Mouse (Mus musculus) MEL (cell line): ENCODE data around the gene Sox5.

Source experiments
- CTCF ChIP-seq, 3 experiments: IDR thresholded peaks in 2 of 3; conservative IDR thresholded peaks in 1 of 3; 2 replicates each; pipeline ENCODE4 v1.5.1; 2011 to 2012; ENCODE audit warnings: low read length in 3 of 3, low read depth in 2 of 3, mild to moderate bottlenecking in 2 of 3, improper control_type of control experiment in 1 of 3, inconsistent platforms in 1 of 3, mixed read lengths in 1 of 3, moderate library complexity in 1 of 3; ENCODE audit not compliant: control insufficient read depth in 1 of 3, insufficient read depth in 1 of 3, poor library complexity in 1 of 3, severe bottlenecking in 1 of 3
- ETS1 ChIP-seq: IDR thresholded peaks from 2 replicates; pipeline ENCODE4 v1.6.1; 2012; ENCODE audit warnings: low read depth, mild to moderate bottlenecking, inconsistent platforms, low read length, improper control_type of control experiment, moderate library complexity
- GABPA ChIP-seq: IDR thresholded peaks from 2 replicates; pipeline ENCODE4 v1.6.1; 2012; ENCODE audit warnings: low read depth, mild to moderate bottlenecking, inconsistent platforms, low read length, improper control_type of control experiment, moderate library complexity
- MAX ChIP-seq: IDR thresholded peaks from 2 replicates; pipeline ENCODE4 v1.6.1; 2011; ENCODE audit warnings: low read length, improper control_type of control experiment
- MAZ ChIP-seq: IDR thresholded peaks from 2 replicates; pipeline ENCODE4 v1.6.1; 2012; ENCODE audit warnings: low read depth, mild to moderate bottlenecking, inconsistent platforms, low read length, improper control_type of control experiment
- NELFE ChIP-seq: IDR thresholded peaks from 2 replicates; pipeline ENCODE4 v1.6.1; 2011; ENCODE audit warnings: low read depth, low read length, improper control_type of control experiment
- RCOR1 ChIP-seq: IDR thresholded peaks from 2 replicates; pipeline ENCODE4 v1.6.1; 2012; ENCODE audit warnings: low read depth, mild to moderate bottlenecking, inconsistent platforms, low read length, improper control_type of control experiment
- TAL1 ChIP-seq: IDR thresholded peaks from 2 replicates; pipeline ENCODE4 v1.6.1; 2012; ENCODE audit warnings: mild to moderate bottlenecking, inconsistent platforms, low read length, moderate library complexity, mixed read lengths
- TCF12 ChIP-seq: IDR thresholded peaks from 2 replicates; pipeline ENCODE4 v1.6.1; 2014; ENCODE audit warnings: low read depth, mild to moderate bottlenecking, inconsistent platforms, low read length, improper control_type of control experiment, moderate library complexity
- USF1 ChIP-seq: IDR thresholded peaks from 2 replicates; pipeline ENCODE4 v1.6.1; 2014; ENCODE audit warnings: low read depth, mild to moderate bottlenecking, inconsistent platforms, low read length, improper control_type of control experiment, moderate library complexity

- TF ChIP-seq MAX = no peak
- TF ChIP-seq CTCF (IDR thresholded peaks at IDR 0.05 in 2 of 3, conservative IDR thresholded peaks at IDR 0.05 in 1 of 3; ENCODE audit: control insufficient read depth in 1 of 3, insufficient read depth in 1 of 3, low read depth in 2 of 3, low read length in 3 of 3, poor library complexity in 1 of 3, severe bottlenecking in 1 of 3) = no peak
- no peak for TF ChIP-seq NELFE
- no peak for TF ChIP-seq MAZ
- TF ChIP-seq TCF12 = no peak
- no peak for TF ChIP-seq GABPA
- no peak for TF ChIP-seq TAL1
- TF ChIP-seq RCOR1 = no peak
- TF ChIP-seq ETS1 = no peak
- TF ChIP-seq USF1 = no peak
Measured at GRCm38 (mm10) chr6:144504197-144504551, 277.6 kb downstream of the Sox5 start.
